Mouse (Mus musculus): ENCODE measurements around the gene Rbms3.

- TF ChIP-seq CTCF (IDR thresholded peaks at IDR 0.05; ENCODE audit: low read depth, low read length) = no peak
- no peak for TF ChIP-seq POLR2A (IDR thresholded peaks at IDR 0.05; ENCODE audit: extremely low read depth, insufficient read depth, low read length)
These were observed 880.7 kb downstream of the Rbms3 start for GRCm38 (mm10) chr9:116748857-116749584.

Measured in liver, adult 2 months (tissue).